Mouse (Mus musculus) cerebellum, adult 2 months (tissue): ENCODE measurements around the gene Prmt7.

ENCODE experiments used
- CTCF ChIP-seq: fragments of 200-500 bp; IDR thresholded peaks from 2 replicates; pipeline ENCODE4 v1.5.1; 2011; ENCODE audit warnings: low read depth, mild to moderate bottlenecking, control low read depth, low read length, moderate library complexity, borderline replicate concordance; ENCODE audit not compliant: insufficient read depth
- POLR2A ChIP-seq: fragments of 200-500 bp; IDR thresholded peaks from 2 replicates; pipeline ENCODE4 v1.6.1; 2011; ENCODE audit warnings: low read length, control low read depth, borderline replicate concordance; ENCODE audit not compliant: insufficient read depth

GRCm38 (mm10) chr8:106226589-106226988 is 15.9 kb downstream of the Prmt7 start:
- TF ChIP-seq CTCF = peak; percentile 82
- no peak for TF ChIP-seq POLR2A
